Mouse (Mus musculus) liver, postnatal 0 days (tissue): ENCODE measurements at regions not wholly inside any gene's neighbourhood (a gene's known extent, or its start where the extent isn't known, plus 50 kb on each side); places are given as distances from the start of the nearest gene placed in this dataset.

Source experiments
- CTCF ChIP-seq: sonication (generic); IDR thresholded peaks from 2 replicates; pipeline ENCODE4 v1.5.1; 2016; ENCODE audit warnings: antibody characterized with exemption, low read depth
- EP300 ChIP-seq: IDR thresholded peaks from 2 replicates; pipeline ENCODE4 v1.6.1; 2016; ENCODE audit warnings: antibody characterized with exemption, low read depth, mild to moderate bottlenecking

DNA sequence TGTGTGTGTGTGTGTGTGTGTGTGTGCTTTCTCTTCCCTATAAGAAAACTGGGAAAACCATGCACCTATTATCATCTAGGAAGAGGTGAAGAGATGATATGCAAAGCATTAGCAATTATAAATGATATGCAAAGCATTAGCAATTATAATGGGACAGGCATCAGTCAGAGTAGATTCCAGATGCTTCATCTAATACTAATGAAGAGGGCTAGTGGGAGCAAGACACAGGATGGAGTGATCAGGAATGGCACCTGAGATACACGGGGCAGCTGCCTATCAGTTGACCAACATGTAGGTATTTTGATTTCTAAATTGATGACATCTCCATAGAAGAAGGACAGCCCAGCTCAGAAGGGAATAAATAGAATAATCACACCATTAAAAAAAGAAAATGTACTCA is 97.7 kb upstream of the Fbxl7 start:
- no peak for TF ChIP-seq CTCF
- no peak for TF ChIP-seq EP300
